Mouse (Mus musculus) cerebellum, adult 2 months (tissue): ENCODE measurements at regions not wholly inside any gene's neighbourhood (a gene's known extent, or its start where the extent isn't known, plus 50 kb on each side); places are given as distances from the start of the nearest gene placed in this dataset.

Source experiments
- CTCF ChIP-seq: fragments of 200-500 bp; IDR thresholded peaks from 2 replicates; pipeline ENCODE4 v1.5.1; 2011; ENCODE audit warnings: low read depth, mild to moderate bottlenecking, control low read depth, low read length, moderate library complexity, borderline replicate concordance; ENCODE audit not compliant: insufficient read depth
- POLR2A ChIP-seq: fragments of 200-500 bp; IDR thresholded peaks from 2 replicates; pipeline ENCODE4 v1.6.1; 2011; ENCODE audit warnings: low read length, control low read depth, borderline replicate concordance; ENCODE audit not compliant: insufficient read depth

GRCm38 (mm10) chr6:138920161-138920560 is 261.8 kb upstream of the Igbp1b start:
- TF ChIP-seq CTCF (no peak), POLR2A (no peak)
